Mouse (Mus musculus): ENCODE data around the gene Plxnd1. TPM values are rescaled to one million over a fixed set of nuclear protein-coding genes. Genes with fewer than 3 reads are reported as not detected.

Gene Plxnd1
- total and polyA plus RNA-seq, 3 experiments: 27.7 to 73.8 (median 63.2) TPM

DNA sequence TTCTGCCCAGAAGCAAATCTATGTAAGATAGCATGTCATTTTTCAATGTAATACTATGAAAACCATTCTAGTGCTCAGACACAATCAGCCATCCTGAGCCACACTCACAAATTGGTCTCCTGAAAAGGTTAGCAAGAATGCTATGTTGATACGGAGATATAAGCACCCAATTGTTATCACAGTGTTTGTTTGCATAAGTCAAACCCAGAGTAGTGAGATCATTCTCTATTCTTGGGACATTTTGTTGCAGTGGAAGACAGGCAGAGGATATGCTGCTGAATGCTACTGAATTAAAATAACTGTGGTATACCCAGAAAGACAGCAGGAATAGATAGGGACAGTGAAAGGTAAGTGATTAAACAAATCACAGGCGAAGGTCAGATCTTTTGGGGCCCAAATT, 49.2 kb upstream of the Plxnd1 start:
- Histone ChIP-seq H3K9ac (ENCODE audit: insufficient read depth, low read depth) (no peak overlapping the region), H3K27me3 (replicated peaks) (no peaks in the 10 kb centered on the region), H3K4me1 (ENCODE audit: control insufficient read depth in 1 of 2, insufficient read depth in 2 of 2) (peaks cover 0 to 15% of the 10 kb centered on the region in 2 experiments; a peak in 1 of 4 replicates), H3K9me3 (replicated peaks; ENCODE audit: low read length) (peaks cover 2% of the 10 kb centered on the region), H3K79me2 (replicated peaks; ENCODE audit: control insufficient read depth, extremely low read depth, insufficient read depth, poor library complexity, severe bottlenecking) (no peaks in the 10 kb centered on the region), H3K27ac (ENCODE audit: insufficient read depth, low read depth) (no peak overlapping the region), H3K36me3 (replicated peaks in 1 of 2; ENCODE audit: control insufficient read depth in 1 of 2, insufficient read depth in 1 of 2, low read length in 1 of 2) (peaks cover 3 to 9% of the 10 kb centered on the region in 2 experiments), H3K4me3 (replicated peaks in 1 of 3; ENCODE audit: low read depth in 2 of 3, low read length in 2 of 3, poor library complexity in 1 of 3) (no peak overlapping the region), H3K4me2 (ENCODE audit: insufficient read depth, low read depth, poor library complexity, severe bottlenecking) (no peak overlapping the region)
- dilution Hi-C loops (cut with MboI; ENCODE audit: extremely low pct_ligation_motif_present, extremely low pct_unique_long_range_greater_than_20kb, low sequenced_read_pairs) (no loop called here), in situ Hi-C loops (cut with MboI; ENCODE audit: low pct_ligation_motif_present, low pct_unique_long_range_greater_than_20kb, low sequenced_read_pairs) (no loop called here)
- no peak for TF ChIP-seq BHLHE40 (IDR thresholded peaks at IDR 0.05; ENCODE audit: low read depth, low read length)
- no peak for TF ChIP-seq MXI1 (IDR thresholded peaks at IDR 0.05; ENCODE audit: low read depth, low read length)
- TF ChIP-seq TBP (conservative IDR thresholded peaks at IDR 0.05; ENCODE audit: low read depth, low read length): no peak
- TF ChIP-seq NRF1 (IDR thresholded peaks at IDR 0.05; ENCODE audit: low read depth, low read length): no peak
- no peak for TF ChIP-seq ZKSCAN1 (IDR thresholded peaks at IDR 0.05; ENCODE audit: borderline replicate concordance, low read depth, low read length)
- no peak for TF ChIP-seq SMC3 (IDR thresholded peaks at IDR 0.05; ENCODE audit: low read depth, low read length)
- TF ChIP-seq RAD21 (IDR thresholded peaks at IDR 0.05; ENCODE audit: low read depth, low read length): no peak
- no peak for TF ChIP-seq NELFE (IDR thresholded peaks at IDR 0.05; ENCODE audit: low read depth, low read length)
- TF ChIP-seq MEF2A (IDR thresholded peaks at IDR 0.05; ENCODE audit: borderline replicate concordance, low read depth, low read length): no peak
- no peak for TF ChIP-seq ETS1 (conservative IDR thresholded peaks at IDR 0.05; ENCODE audit: low read depth, low read length)
- no peak for TF ChIP-seq RCOR1 (conservative IDR thresholded peaks at IDR 0.05; ENCODE audit: low read depth, low read length)
- no peak for TF ChIP-seq MAZ (IDR thresholded peaks at IDR 0.05; ENCODE audit: low read depth, low read length)
- TF ChIP-seq JUND (conservative IDR thresholded peaks at IDR 0.05; ENCODE audit: low read depth, low read length): no peak
- TF ChIP-seq JUN (IDR thresholded peaks at IDR 0.05; ENCODE audit: insufficient read depth, low read depth, low read length): no peak
- no peak for TF ChIP-seq GABPA (IDR thresholded peaks at IDR 0.05; ENCODE audit: insufficient replicate concordance, low read depth, low read length)
- DNase-seq (ENCODE audit: extremely low read depth): no peak

DNA sequence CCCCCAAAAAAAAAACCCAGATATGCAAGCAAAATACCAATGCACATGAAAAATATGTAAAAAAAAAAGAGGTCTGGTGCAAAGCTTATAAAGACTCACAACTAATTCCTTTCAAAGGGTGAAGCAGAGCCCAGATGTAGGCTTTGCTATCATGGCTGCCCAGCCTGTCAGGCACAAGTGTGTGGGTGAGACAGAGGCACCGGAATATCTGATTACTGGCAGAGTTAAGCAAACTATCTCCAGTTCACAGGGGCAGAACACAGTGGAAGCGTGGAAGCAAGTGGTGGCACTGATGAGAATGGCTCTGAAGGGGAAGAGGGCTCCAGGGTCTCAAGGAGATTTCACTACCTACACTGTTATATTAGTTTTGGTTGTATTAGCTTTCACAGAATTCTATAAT, 43.4 kb upstream of the Plxnd1 start:
- H3K9ac ChIP-seq (ENCODE audit: insufficient read depth, low read depth): no peak overlapping the region
- peaks cover 0 to 8% of the 10 kb centered on the region in 2 experiments; a peak in 1 of 4 replicates for H3K4me1 ChIP-seq (ENCODE audit: control insufficient read depth in 1 of 2, insufficient read depth in 2 of 2)
- peaks cover 2% of the 10 kb centered on the region for H3K9me3 ChIP-seq (replicated peaks; ENCODE audit: low read length)
- H3K4me2 ChIP-seq (ENCODE audit: insufficient read depth, low read depth, poor library complexity, severe bottlenecking): no peak overlapping the region
- H3K4me3 ChIP-seq (replicated peaks in 1 of 3; ENCODE audit: low read depth in 2 of 3, low read length in 2 of 3, poor library complexity in 1 of 3): no peak overlapping the region
- TF ChIP-seq GABPA (IDR thresholded peaks at IDR 0.05; ENCODE audit: insufficient replicate concordance, low read depth, low read length): no peak
- TF ChIP-seq BHLHE40 (IDR thresholded peaks at IDR 0.05; ENCODE audit: low read depth, low read length): no peak
- TF ChIP-seq MAX (IDR thresholded peaks at IDR 0.05; ENCODE audit: low read length): no peak
- no peak for TF ChIP-seq IRF4 (IDR thresholded peaks at IDR 0.05; ENCODE audit: low read depth, low read length)
- no peak for TF ChIP-seq KAT2A (IDR thresholded peaks at IDR 0.05; ENCODE audit: insufficient replicate concordance, low read length)
- TF ChIP-seq JUN (IDR thresholded peaks at IDR 0.05; ENCODE audit: insufficient read depth, low read depth, low read length): no peak
- TF ChIP-seq JUND (conservative IDR thresholded peaks at IDR 0.05; ENCODE audit: low read depth, low read length): no peak
- no peak for TF ChIP-seq TBP (conservative IDR thresholded peaks at IDR 0.05; ENCODE audit: low read depth, low read length)
- TF ChIP-seq EP300 (IDR thresholded peaks at IDR 0.05; ENCODE audit: low read length): no peak
- TF ChIP-seq CHD1 (IDR thresholded peaks at IDR 0.05; ENCODE audit: low read depth, low read length): no peak
- in situ Hi-C loops (cut with MboI; ENCODE audit: low pct_ligation_motif_present, low pct_unique_long_range_greater_than_20kb, low sequenced_read_pairs) (no loop called here), dilution Hi-C loops (cut with MboI; ENCODE audit: extremely low pct_ligation_motif_present, extremely low pct_unique_long_range_greater_than_20kb, low sequenced_read_pairs) (no loop called here)
- no peak for DNase-seq (ENCODE audit: extremely low read depth)
- H3K36me3 ChIP-seq (replicated peaks in 1 of 2; ENCODE audit: control insufficient read depth in 1 of 2, insufficient read depth in 1 of 2, low read length in 1 of 2): peaks cover 3 to 10% of the 10 kb centered on the region in 2 experiments
- H3K79me2 ChIP-seq (replicated peaks; ENCODE audit: control insufficient read depth, extremely low read depth, insufficient read depth, poor library complexity, severe bottlenecking): no peaks in the 10 kb centered on the region
- H3K27ac ChIP-seq (ENCODE audit: insufficient read depth, low read depth): no peak overlapping the region
- H3K27me3 ChIP-seq (replicated peaks): no peaks in the 10 kb centered on the region

All from CH12.LX (cell line).